Mouse (Mus musculus) heart, adult 2 months (tissue): ENCODE measurements around the gene Farsa.

ENCODE experiments used
- CTCF ChIP-seq: fragments of 200-600 bp; IDR thresholded peaks from 2 replicates; pipeline ENCODE4 v1.8.1; 2022; ENCODE audit warnings: antibody characterized with exemption, mild to moderate bottlenecking, moderate library complexity
- EP300 ChIP-seq: fragments of 200-500 bp; IDR thresholded peaks from 2 replicates; pipeline ENCODE4 v1.6.1; 2011; ENCODE audit warnings: low read depth, low read length, control low read depth; ENCODE audit not compliant: insufficient read depth
- POLR2A ChIP-seq: fragments of 200-500 bp; IDR thresholded peaks from 2 replicates; pipeline ENCODE4 v1.6.1; 2011; ENCODE audit warnings: mild to moderate bottlenecking, low read depth, low read length, control low read depth; ENCODE audit not compliant: insufficient read depth

GRCm38 (mm10) chr8:84834002-84834865, 22.6 kb upstream of the Farsa start:
- TF ChIP-seq CTCF (no peak), POLR2A (no peak), EP300 (no peak)
